Mouse (Mus musculus) liver, embryonic 11.5 days (tissue): ENCODE data around the gene Trpm3. TPM values are rescaled to one million over a fixed set of nuclear protein-coding genes. Genes with fewer than 3 reads are reported as not detected.

Source experiments
- ATAC-seq: fragments of 200-750 bp; cut with Nextera tagmentation; replicated peaks from 2 replicates; pipeline ENCODE4 v1.8.0; 2017; ENCODE audit warnings: moderate number of reproducible peaks, mild to moderate bottlenecking, moderate TSS enrichment, moderate library complexity; ENCODE audit not compliant: low FRiP score
- DNase-seq: peaks from one replicate; pipeline ENCODE4 v3.0.0-alpha.2; 2017; ENCODE audit warnings: low spot score
- H3K27ac ChIP-seq: fragments of 300-500 bp; sonication (generic); 2 replicates; pipeline ENCODE4 v1.5.1; 2014; ENCODE audit warnings: mild to moderate bottlenecking, low read depth, low read length, control low read depth
- H3K27me3 ChIP-seq: fragments of 300-500 bp; sonication (generic); replicated peaks from 2 replicates; pipeline ENCODE4 v1.6.1; 2014; ENCODE audit warnings: low read length, mixed read lengths; ENCODE audit not compliant: control insufficient read depth, insufficient read depth
- H3K36me3 ChIP-seq: fragments of 300-500 bp; sonication (generic); 2 replicates; pipeline ENCODE4 v1.6.1; 2014; ENCODE audit warnings: mild to moderate bottlenecking, low read length, moderate library complexity, mixed read lengths; ENCODE audit not compliant: control insufficient read depth, insufficient read depth
- H3K4me1 ChIP-seq: fragments of 300-500 bp; sonication (generic); replicated peaks from 2 replicates; pipeline ENCODE4 v1.6.1; 2014; ENCODE audit warnings: low read length, mixed read lengths; ENCODE audit not compliant: control insufficient read depth, insufficient read depth
- H3K4me2 ChIP-seq: fragments of 300-500 bp; sonication (generic); 2 replicates; pipeline ENCODE4 v1.6.1; 2014; ENCODE audit warnings: mild to moderate bottlenecking, control low read depth, moderate library complexity
- H3K4me3 ChIP-seq: fragments of 300-500 bp; sonication (generic); 2 replicates; pipeline ENCODE4 v1.5.1; 2014; ENCODE audit warnings: low read depth, low read length, control low read depth
- H3K9ac ChIP-seq: fragments of 300-500 bp; sonication (generic); 2 replicates; pipeline ENCODE4 v1.6.1; 2014; ENCODE audit warnings: low read depth, low read length, control low read depth
- H3K9me3 ChIP-seq: fragments of 300-500 bp; sonication (generic); 2 replicates; pipeline ENCODE4 v1.6.1; 2016; ENCODE audit warnings: low read length, inconsistent platforms, mixed read lengths; ENCODE audit not compliant: control insufficient read depth
- WGBS: fragments of 180-500 bp; shearing (Covaris S2); extraction: QIAGEN DNeasy Blood & Tissue Kit; methylation state at CpG from one replicate; pipeline ENCODE4 v1.1.7; 2014; 5-methylcytosine and 5-hydroxymethylcytosine counted together
- polyA plus RNA-seq: library from polyadenylated mRNA; unstranded; fragments of >200 nt; fragmentation: Nextera tagmentation; extraction: Ambion mirVana; gene quantifications from 2 replicates; pipeline ENCODE4 v1.2.1, GENCODE M21; 2014

Trpm3 gene
- polyA plus RNA-seq, 1 experiment from 2014 or later: 0.26 TPM

GRCm38 (mm10) chr19:22930368-22930834 lies 791.6 kb downstream of the Trpm3 start:
- Histone ChIP-seq H3K36me3 (no peaks in the 10 kb centered on the region), H3K4me3 (no peak overlapping the region), H3K9me3 (no peaks in the 10 kb centered on the region), H3K9ac (no peak overlapping the region), H3K4me1 (no peaks in the 10 kb centered on the region), H3K27ac (no peak overlapping the region), H3K4me2 (no peak overlapping the region), H3K27me3 (no peaks in the 10 kb centered on the region)
- WGBS: 79% methylated on average over 7 of the region's 7 CpGs
- ATAC-seq (no peak), DNase-seq (no peak)

GRCm38 (mm10) chr19:22931006-22931405 lies 792.2 kb downstream of the Trpm3 start:
- no peaks in the 10 kb centered on the region for H3K9me3 ChIP-seq
- no peaks in the 10 kb centered on the region for H3K27me3 ChIP-seq
- no peaks in the 10 kb centered on the region for H3K36me3 ChIP-seq
- no peak overlapping the region for H3K4me2 ChIP-seq
- no peak overlapping the region for H3K27ac ChIP-seq
- 78% methylated on average over 6 of the region's 6 CpGs for WGBS
- DNase-seq (no peak), ATAC-seq (no peak)
- H3K4me1 ChIP-seq: no peaks in the 10 kb centered on the region
- no peak overlapping the region for H3K4me3 ChIP-seq
- no peak overlapping the region for H3K9ac ChIP-seq

- ATAC-seq (no peak), DNase-seq (no peak)
- Histone ChIP-seq H3K4me2 (no peak overlapping the region), H3K4me1 (no peaks in the 10 kb centered on the region), H3K4me3 (no peak overlapping the region), H3K36me3 (no peaks in the 10 kb centered on the region), H3K27ac (no peak overlapping the region), H3K9me3 (no peaks in the 10 kb centered on the region), H3K27me3 (no peaks in the 10 kb centered on the region), H3K9ac (no peak overlapping the region)
- WGBS: 62% methylated on average over 3 of the region's 3 CpGs
Measured at GRCm38 (mm10) chr19:22935067-22935466, 796.2 kb downstream of the Trpm3 start.

GRCm38 (mm10) chr19:22938848-22939724 lies 800.2 kb downstream of the Trpm3 start:
- H3K4me2 ChIP-seq: no peak overlapping the region
- no peak overlapping the region for H3K9ac ChIP-seq
- H3K4me3 ChIP-seq: no peak overlapping the region
- ATAC-seq: no peak
- no peak overlapping the region for H3K27ac ChIP-seq
- H3K36me3 ChIP-seq: no peaks in the 10 kb centered on the region
- H3K9me3 ChIP-seq: no peaks in the 10 kb centered on the region
- H3K27me3 ChIP-seq: no peaks in the 10 kb centered on the region
- DNase-seq: no peak
- WGBS: 60% methylated on average over 14 of the region's 14 CpGs
- H3K4me1 ChIP-seq: no peaks in the 10 kb centered on the region

DNA sequence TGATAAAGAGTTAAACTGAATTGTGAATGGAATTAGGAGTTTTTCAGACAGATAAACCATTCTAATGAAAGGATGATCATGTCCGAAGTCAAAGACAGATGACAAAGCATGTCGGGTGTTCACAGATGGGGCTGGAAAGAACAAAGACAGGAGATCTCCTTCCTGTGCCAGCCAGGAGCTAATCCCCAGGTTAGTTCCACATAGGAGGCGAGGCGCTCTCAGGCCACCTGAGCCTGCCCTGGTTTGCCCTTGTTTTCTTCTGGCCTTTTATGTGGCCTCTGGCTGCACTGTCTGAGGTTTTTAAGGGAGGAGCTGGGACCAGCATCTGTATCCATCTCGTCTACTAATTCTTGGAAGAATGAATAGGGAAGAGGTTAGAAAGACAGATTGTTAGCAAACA lies 801.0 kb downstream of the Trpm3 start:
- Histone ChIP-seq H3K9ac (no peak overlapping the region), H3K4me1 (no peaks in the 10 kb centered on the region), H3K27ac (no peak overlapping the region), H3K4me2 (no peak overlapping the region), H3K36me3 (no peaks in the 10 kb centered on the region), H3K27me3 (no peaks in the 10 kb centered on the region), H3K4me3 (no peak overlapping the region), H3K9me3 (no peaks in the 10 kb centered on the region)
- ATAC-seq (no peak), DNase-seq (no peak)
- 66% methylated on average over 5 of the region's 5 CpGs for WGBS

- WGBS: 44% methylated on average over 5 of the region's 5 CpGs
- no peak overlapping the region for H3K4me2 ChIP-seq
Measured at GRCm38 (mm10) chr19:22940487-22940886, 801.6 kb downstream of the Trpm3 start.

GRCm38 (mm10) chr19:22940956-22941355 lies 802.1 kb downstream of the Trpm3 start:
- H3K4me1 ChIP-seq: no peaks in the 10 kb centered on the region
- no peaks in the 10 kb centered on the region for H3K27me3 ChIP-seq
- no peak overlapping the region for H3K27ac ChIP-seq
- DNase-seq: no peak
- H3K9ac ChIP-seq: no peak overlapping the region
- ATAC-seq: no peak
- no peak overlapping the region for H3K4me2 ChIP-seq
- H3K36me3 ChIP-seq: no peaks in the 10 kb centered on the region
- 91% methylated on average over 9 of the region's 9 CpGs for WGBS
- H3K4me3 ChIP-seq: no peak overlapping the region
- H3K9me3 ChIP-seq: no peaks in the 10 kb centered on the region

More at GRCm38 (mm10) chr19:22940487-22940886, 801.6 kb downstream of the Trpm3 start:
- DNase-seq (no peak), ATAC-seq (no peak)
- Histone ChIP-seq H3K36me3 (no peaks in the 10 kb centered on the region), H3K4me3 (no peak overlapping the region), H3K27me3 (no peaks in the 10 kb centered on the region), H3K9ac (no peak overlapping the region), H3K27ac (no peak overlapping the region), H3K9me3 (no peaks in the 10 kb centered on the region), H3K4me1 (no peaks in the 10 kb centered on the region)

DNA sequence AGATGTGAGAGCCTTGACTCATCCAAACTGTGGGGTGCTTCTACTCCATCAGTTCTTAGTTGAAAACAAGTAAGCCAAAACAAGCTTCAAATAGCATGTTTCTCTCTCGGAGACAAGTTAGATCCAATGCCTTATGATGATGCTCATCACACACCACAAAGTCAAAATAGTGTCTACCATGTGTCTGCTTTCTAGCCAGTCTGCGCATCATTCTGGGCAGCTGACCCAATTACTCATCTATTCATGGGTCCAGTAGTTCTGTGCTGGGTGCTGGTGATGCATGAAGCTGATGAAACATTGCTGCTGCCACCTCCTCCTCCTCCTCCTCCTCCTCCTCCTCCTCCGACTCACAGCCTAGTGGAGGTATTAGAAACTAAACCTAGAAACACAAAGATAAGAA lies 813.6 kb downstream of the Trpm3 start:
- no peak for ATAC-seq

GRCm38 (mm10) chr19:22953191-22953590 lies 814.3 kb downstream of the Trpm3 start:
- ATAC-seq (no peak), DNase-seq (no peak)
- no peaks in the 10 kb centered on the region for H3K27me3 ChIP-seq
- H3K9ac ChIP-seq: no peak overlapping the region
- WGBS: 81% methylated on average over 4 of the region's 4 CpGs
- no peak overlapping the region for H3K4me2 ChIP-seq
- H3K9me3 ChIP-seq: no peaks in the 10 kb centered on the region
- no peaks in the 10 kb centered on the region for H3K36me3 ChIP-seq
- H3K4me1 ChIP-seq: no peaks in the 10 kb centered on the region
- no peak overlapping the region for H3K27ac ChIP-seq
- no peak overlapping the region for H3K4me3 ChIP-seq

More for the DNA sequence above, 813.6 kb downstream of the Trpm3 start:
- Histone ChIP-seq H3K27ac (no peak overlapping the region), H3K9me3 (no peaks in the 10 kb centered on the region), H3K27me3 (no peaks in the 10 kb centered on the region), H3K9ac (no peak overlapping the region), H3K36me3 (no peaks in the 10 kb centered on the region), H3K4me2 (no peak overlapping the region), H3K4me1 (no peaks in the 10 kb centered on the region), H3K4me3 (no peak overlapping the region)
- 63% methylated on average over 3 of the region's 3 CpGs for WGBS
- no peak for DNase-seq
